Mouse (Mus musculus) myocyte (in vitro differentiated cells): ENCODE data around the gene Cd200r4.

Experiments used
- CEBPB ChIP-seq: IDR thresholded peaks from 2 replicates; pipeline ENCODE4 v1.6.1; 2011; ENCODE audit warnings: mild to moderate bottlenecking, moderate library complexity; ENCODE audit not compliant: poor library complexity, insufficient read depth, severe bottlenecking
- E2F4 ChIP-seq: IDR thresholded peaks from one replicate; pipeline ENCODE4 v1.6.1; 2011; ENCODE audit warnings: mild to moderate bottlenecking, control low read depth, moderate library complexity; ENCODE audit not compliant: insufficient read depth
- MAX ChIP-seq: IDR thresholded peaks from one replicate; pipeline ENCODE4 v1.6.1; 2011; ENCODE audit warnings: low read depth, mild to moderate bottlenecking, control low read depth
- MYOD1 ChIP-seq, 3 experiments: IDR thresholded peaks; one replicate each; pipeline ENCODE4 v1.6.1; 2011; ENCODE audit warnings: control low read depth in 2 of 3, low read depth in 2 of 3, mild to moderate bottlenecking in 2 of 3, moderate library complexity in 1 of 3; ENCODE audit not compliant: insufficient read length in 2 of 3, control insufficient read depth in 1 of 3
- MYOG ChIP-seq, 3 experiments: IDR thresholded peaks; one replicate each; pipeline ENCODE4 v1.6.1; 2011; ENCODE audit warnings: control low read depth in 2 of 3, low read depth in 2 of 3, mild to moderate bottlenecking in 2 of 3; ENCODE audit not compliant: insufficient read length in 2 of 3, control insufficient read depth in 1 of 3, insufficient read depth in 1 of 3
- POLR2A ChIP-seq: IDR thresholded peaks from one replicate; pipeline ENCODE4 v1.6.1; 2011; ENCODE audit warnings: low read depth, mild to moderate bottlenecking, control low read depth, moderate library complexity; ENCODE audit not compliant: insufficient read length
- POLR2AphosphoS2 ChIP-seq: IDR thresholded peaks from one replicate; pipeline ENCODE4 v1.6.1; 2011; ENCODE audit warnings: low read depth, control low read depth; ENCODE audit not compliant: insufficient read length
- REST ChIP-seq: IDR thresholded peaks from one replicate; pipeline ENCODE4 v1.6.1; 2011; ENCODE audit warnings: mild to moderate bottlenecking, control low read depth, moderate library complexity; ENCODE audit not compliant: insufficient read depth, insufficient read length
- SRF ChIP-seq: IDR thresholded peaks from one replicate; pipeline ENCODE4 v1.6.1; 2011; ENCODE audit warnings: low read depth; ENCODE audit not compliant: control insufficient read depth, insufficient read length
- TCF12 ChIP-seq: IDR thresholded peaks from one replicate; pipeline ENCODE4 v1.6.1; 2011; ENCODE audit warnings: mild to moderate bottlenecking, control low read depth; ENCODE audit not compliant: poor library complexity, insufficient read depth, severe bottlenecking
- TCF3 ChIP-seq: IDR thresholded peaks from one replicate; pipeline ENCODE4 v1.6.1; 2011; ENCODE audit warnings: low read depth, control low read depth; ENCODE audit not compliant: insufficient read length
- USF1 ChIP-seq: IDR thresholded peaks from one replicate; pipeline ENCODE4 v1.6.1; 2011; ENCODE audit warnings: low read depth, mild to moderate bottlenecking, control low read depth, moderate library complexity

GRCm38 (mm10) chr16:44820545-44820944 is 9.0 kb downstream of the Cd200r4 start:
- TF ChIP-seq E2F4 (no peak), POLR2A (no peak), CEBPB (no peak), SRF (no peak), MYOG (IDR thresholded peaks at IDR 0.05; ENCODE audit: control insufficient read depth in 1 of 3, insufficient read depth in 1 of 3, insufficient read length in 2 of 3, low read depth in 2 of 3) (no peak), MAX (no peak), USF1 (no peak), POLR2AphosphoS2 (no peak), TCF12 (no peak), MYOD1 (IDR thresholded peaks at IDR 0.05; ENCODE audit: control insufficient read depth in 1 of 3, insufficient read length in 2 of 3, low read depth in 2 of 3) (no peak), TCF3 (no peak), REST (no peak)
